Mouse (Mus musculus): ENCODE results near the gene Carm1.
"Not testable (repeated sequence)": the region's sequence is repeated elsewhere in the genome, so short reads cannot be mapped to it uniquely, and the experiment has no call there.

The Carm1 gene

DNA sequence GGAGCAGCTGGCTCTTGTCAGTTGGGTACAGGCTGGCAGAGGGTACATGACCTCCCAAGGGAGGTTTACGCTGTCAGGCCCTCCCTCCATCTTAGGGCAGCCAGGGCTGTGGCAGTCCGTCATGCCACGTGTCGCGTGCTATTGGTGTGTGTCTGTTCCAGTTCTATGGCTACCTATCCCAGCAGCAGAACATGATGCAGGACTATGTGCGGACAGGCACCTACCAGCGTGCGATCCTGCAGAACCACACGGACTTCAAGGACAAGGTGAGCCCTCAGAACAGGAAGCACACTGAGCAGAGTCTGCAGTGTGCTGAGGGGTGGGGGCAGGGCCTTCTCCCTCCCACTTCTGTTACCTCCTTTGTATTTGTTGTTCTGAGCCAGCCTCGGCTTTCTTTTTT lies 28.6 kb downstream of the Carm1 start:
- no peak for DNase-seq (ENCODE audit: inconsistent ontology term)

DNA sequence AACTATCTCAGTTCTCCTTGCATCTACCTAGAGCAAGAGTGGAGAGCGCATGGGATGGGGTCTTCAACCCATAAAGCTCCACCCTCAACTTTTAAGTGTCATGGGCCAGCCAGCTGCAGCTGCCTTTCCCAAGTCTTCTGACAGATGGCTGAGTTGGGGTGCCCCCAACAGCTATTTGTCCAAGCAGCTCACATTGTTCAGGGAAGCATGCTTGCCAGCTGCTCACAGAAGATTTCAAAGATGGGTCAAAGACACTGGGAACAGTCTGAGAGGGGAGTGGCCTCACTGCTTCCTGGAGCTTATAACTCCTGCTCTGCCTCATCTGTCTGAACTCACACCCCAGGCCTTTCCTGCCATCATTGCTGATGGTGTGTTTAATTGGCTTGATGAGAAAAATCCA lies 29.6 kb downstream of the Carm1 start:
- DNase-seq (ENCODE audit: inconsistent ontology term), result peak; percentile 5

DNA sequence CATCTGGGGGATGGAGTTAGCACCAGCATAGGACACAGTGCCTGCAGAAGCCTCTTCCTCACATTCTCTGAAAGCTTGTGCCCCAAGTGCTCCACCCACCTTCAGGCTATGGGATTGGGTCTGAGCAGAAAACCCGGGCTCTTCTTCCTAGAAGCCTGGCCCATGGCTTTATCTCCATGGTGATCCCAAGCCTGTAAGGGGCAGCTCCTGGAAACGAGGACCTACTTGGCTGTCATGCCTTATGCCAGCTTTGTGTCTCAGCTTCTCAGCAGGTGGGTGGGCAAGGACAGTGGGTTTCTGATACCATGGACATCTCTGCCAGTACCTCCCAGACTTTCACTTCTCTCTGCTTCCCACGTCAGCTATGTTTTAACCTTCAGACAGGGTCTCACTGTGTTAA lies 31.5 kb downstream of the Carm1 start:
- DNase-seq (ENCODE audit: inconsistent ontology term), result no peak

DNA sequence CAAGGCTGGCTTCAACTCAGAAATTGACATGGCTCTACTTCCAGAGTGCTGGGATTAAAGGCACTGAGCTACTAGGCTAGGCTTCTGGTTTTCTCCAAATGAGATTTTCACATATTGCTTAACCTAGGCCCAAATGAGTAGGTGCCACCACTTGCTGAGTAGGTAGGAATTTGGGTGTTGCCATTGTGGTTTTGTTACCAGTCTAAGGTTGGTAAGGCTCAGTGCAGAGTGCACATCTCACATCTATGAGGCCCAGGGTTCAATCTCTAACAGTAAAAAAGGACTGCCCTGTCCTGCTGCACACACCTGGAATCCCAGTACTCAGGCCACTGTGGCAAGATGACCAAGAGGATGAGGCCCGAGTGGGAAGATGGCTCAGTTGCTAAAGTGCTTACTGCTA lies 38.7 kb downstream of the Carm1 start:
- DNase-seq (ENCODE audit: inconsistent ontology term), result no peak

DNA sequence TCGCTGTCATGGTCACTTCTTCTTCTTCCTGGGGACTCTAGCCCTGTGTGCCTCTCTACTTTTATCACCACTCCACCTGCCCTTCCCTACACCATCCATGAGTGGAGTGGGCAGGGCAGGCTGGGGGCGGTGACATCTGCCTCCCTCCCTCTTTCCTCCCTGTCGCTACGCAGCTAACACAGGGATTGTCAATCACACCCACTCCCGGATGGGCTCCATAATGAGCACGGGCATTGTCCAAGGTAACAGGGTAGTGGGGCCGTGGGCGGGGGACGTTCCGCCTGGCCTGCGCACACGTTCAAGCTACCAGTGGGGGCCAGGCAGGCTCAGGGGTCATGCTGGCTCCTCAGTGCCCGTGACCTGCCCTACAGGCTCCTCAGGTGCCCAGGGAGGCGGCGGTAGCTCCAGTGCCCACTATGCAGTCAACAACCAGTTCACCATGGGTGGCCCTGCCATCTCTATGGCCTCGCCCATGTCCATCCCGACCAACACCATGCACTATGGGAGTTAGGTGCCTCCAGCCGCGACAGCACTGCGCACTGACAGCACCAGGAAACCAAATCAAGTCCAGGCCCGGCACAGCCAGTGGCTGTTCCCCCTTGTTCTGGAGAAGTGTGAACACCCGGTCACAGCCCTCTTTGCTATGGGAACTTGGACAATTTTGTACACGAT lies 41.1 kb downstream of the Carm1 start:
- DNase-seq (ENCODE audit: inconsistent ontology term), result no peak

DNA sequence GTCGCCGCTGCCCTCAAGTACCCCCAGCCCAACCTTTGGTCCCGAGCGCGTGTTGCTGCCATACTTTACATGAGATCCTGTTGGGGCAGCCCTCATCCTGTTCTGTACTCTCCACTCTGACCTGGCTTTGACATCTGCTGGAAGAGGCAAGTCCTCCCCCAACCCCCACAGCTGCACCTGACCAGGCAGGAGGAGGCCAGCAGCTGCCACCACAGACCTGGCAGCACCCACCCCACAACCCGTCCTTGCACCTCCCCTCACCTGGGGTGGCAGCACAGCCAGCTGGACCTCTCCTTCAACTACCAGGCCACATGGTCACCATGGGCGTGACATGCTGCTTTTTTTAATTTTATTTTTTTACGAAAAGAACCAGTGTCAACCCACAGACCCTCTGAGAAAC lies 41.7 kb downstream of the Carm1 start:
- no peak for DNase-seq (ENCODE audit: inconsistent ontology term)

DNA sequence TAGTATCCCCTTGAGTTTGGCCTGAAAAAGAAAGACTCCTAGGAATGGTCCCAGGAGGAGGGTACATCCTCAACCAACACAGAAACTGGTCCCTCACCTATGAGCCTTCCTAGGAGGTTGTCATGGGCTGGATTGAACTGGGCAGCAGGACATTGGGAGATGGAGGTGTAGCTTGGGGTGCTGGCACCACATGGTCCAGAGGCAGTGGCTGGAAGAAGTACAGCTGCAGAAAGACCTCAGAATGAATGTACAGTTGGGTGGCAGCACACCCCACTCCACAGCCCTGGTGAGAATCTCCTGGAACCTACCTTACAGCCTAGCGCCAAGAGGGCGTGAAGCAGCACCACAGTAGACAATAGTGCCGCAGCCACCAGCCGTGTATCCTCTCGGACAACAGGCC lies 42.8 kb downstream of the Carm1 start:
- DNase-seq (ENCODE audit: inconsistent ontology term), result no peak

DNA sequence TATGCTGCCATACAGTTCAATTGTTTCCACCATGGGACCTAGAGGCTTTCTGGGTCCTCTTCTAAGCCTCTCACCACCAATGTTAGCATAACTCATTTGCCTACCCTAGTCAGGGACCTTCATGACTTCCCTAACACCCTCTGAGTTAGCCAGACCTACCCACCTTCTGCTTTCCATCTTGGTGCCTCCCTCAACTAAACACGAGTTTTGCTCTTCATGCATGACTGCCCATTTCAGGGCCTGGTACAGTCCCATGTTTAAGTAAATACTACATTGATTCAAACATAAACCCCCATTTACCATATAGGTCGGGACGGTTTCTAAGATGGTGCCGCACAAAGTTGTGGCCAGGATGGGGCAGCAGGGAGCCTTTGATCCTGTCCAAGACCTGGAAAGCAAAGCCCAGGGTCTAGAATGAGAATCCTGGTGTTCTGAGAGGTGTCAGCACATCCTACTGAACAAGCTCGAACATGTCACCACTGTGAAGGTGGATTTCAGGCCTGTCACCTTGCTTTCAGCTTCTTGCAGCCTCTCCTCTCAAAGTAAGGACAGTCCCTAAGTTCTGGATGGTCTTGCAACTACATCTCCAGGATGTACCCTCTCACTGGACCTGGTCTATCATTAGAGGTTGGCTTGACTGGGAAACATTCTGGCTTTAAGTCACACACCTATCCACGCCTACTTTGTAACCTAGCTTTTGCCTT lies 44.6 kb downstream of the Carm1 start:
- DNase-seq (ENCODE audit: inconsistent ontology term), result no peak

DNA sequence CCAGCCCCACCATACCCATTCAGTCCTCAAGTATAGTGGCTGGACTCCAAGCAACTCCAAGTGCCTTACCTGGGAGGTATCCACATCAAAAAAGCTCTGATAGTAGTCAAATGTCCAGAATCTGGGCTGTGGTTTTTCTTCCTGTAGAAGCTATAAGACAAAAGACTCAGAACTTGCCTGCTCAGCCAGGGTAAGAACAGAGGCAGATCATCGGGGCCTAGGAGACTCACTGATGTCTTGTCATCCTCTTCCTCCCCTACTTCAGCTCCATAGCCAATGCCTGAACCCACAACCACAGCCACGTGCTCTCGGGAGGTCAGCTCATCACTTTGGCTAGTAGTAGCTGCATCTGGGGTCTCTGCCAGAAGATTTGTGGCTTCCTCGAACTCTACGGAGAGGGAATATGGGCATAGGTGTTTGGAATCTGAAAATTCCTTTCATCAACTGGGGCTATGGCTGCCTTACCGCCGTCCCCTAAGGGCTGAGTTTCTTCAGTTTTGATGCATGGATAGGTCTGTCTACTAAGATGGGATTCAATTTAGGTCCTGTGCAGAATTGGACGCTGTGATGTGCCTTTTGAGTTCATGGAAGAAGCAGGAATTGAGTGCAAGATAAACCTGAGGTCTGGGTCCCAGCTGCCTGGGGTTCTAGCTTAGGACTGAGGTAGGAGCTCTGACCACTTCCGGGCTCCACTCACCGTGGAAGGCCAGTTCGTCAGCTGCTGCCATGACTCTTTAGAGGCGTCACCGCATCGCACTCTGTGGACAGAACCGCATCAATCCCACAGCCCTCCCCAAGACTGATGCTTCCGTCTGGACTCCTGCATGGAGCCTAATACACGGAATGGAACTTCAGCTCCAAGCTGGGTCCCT lies 45.4 kb downstream of the Carm1 start:
- no peak for DNase-seq (ENCODE audit: inconsistent ontology term)

DNA sequence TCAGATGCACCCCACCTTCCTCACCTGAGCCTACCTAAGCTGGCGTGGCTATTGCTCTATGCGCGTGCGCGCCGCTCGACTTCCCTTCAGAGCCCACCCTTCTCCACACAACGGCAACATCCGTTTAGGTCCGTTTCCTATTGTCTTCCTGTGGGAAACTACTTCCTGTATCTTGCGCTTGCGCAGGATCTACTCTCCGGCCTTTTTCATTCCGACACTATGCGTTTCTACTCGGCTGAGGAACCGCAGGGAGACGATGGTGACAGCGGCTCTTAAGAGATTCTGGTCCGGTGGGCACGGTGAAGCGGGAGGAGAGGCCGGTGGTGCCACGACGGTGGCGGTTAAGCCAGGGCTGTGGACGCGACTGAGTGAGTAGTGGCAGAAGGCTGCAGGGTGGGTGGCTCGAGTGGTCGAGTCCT lies 46.0 kb downstream of the Carm1 start, which contains the start of the genes Timm29 and Yipf2:
Gene Timm29 (plus strand): TSS at position 20 of the 419 bp plus-strand sequence.
Gene Yipf2 (minus strand): TSS at position 126 of the 419 bp plus-strand sequence.
- DNase-seq (ENCODE audit: inconsistent ontology term), result peak; percentile 92

DNA sequence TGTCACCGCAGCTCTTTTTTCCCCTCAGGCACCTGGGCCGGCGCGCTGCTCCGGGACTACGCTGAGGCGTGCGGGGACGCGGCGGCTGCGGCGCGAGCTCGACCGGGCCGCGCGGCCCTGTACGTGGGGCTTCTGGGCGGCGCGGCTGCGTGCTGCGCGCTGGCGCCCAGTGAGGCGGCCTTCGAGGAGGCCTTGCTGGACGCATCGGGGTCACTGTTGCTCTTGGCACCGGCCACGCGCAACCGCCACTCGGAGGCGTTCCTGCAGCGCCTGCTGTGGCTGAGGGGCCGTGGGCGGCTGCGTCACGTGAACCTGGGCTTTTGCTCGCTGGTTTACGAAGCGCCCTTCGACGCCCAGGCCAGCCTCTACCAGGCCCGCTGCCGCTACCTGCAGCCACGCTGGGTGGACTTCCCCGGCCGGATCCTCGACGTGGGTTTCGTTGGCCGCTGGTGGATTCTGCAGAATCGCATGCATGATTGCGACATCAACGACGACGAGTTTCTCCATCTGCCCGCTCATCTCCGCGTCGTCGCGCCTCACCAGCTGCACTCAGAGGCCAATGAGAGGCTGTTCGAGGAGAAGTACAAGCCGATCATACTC lies 46.5 kb downstream of the Carm1 start:
- DNase-seq (ENCODE audit: inconsistent ontology term), result peak; percentile 77

DNA sequence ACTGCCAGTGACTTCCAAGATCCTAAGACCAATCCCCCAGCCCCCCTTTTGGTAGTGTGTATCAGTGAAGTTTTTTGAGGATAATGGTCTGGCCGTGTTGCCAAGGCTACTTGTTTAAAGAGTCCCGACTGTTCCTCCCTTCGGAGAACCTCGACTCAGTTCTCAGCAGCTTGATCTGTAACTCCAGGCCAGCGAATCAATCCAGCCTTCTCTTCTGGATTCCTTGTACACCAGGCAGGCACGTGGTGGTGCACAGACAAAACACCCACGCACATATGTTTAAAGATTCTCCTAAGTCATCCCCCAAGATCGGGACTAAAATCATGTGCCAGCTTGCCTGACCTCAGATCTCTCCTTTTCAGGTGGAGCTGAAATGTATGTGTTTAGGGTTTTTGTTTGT lies 47.7 kb downstream of the Carm1 start:
- not testable (repeated sequence) for DNase-seq (ENCODE audit: inconsistent ontology term)

DNA sequence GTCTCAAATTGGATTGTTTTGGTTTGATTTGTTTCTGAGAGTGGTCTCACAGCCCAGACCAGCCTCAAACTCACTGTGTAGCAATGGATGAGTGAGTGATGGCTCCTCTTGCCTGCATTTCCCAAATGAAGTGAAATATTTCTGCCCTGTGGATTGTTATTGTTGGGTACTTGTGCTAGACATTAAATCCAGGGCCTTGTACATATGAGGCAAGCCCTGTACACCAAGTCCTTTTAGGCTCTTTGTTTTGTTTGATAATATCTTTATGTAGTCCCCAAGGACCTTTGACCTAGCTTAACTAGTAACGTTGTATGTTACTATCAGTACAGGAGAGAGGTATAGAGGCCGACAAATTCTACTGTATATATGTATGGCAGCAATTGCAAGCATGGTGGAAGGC lies 48.1 kb downstream of the Carm1 start:
- no peak for DNase-seq (ENCODE audit: inconsistent ontology term)

DNA sequence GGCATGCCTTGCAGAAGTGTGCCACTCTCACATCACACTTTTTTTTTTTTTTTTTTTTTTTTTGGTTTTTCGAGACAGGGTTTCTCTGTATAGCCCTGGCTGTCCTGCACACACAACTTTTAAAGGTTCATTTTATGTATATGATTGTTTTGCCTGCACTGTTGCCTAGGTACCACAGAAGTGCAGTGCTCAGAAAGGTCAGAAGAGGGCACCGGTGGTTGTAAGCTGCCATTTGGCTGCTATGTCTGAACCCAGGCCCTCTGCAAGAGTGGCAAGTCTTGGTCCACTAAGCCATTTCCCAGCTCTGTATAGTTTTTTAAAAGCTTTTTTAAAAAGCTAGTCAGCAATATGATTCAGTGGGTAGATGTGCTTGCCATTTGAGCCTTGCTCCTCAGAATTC lies 51.5 kb downstream of the Carm1 start:
- DNase-seq (ENCODE audit: inconsistent ontology term), result peak; percentile 10

DNA sequence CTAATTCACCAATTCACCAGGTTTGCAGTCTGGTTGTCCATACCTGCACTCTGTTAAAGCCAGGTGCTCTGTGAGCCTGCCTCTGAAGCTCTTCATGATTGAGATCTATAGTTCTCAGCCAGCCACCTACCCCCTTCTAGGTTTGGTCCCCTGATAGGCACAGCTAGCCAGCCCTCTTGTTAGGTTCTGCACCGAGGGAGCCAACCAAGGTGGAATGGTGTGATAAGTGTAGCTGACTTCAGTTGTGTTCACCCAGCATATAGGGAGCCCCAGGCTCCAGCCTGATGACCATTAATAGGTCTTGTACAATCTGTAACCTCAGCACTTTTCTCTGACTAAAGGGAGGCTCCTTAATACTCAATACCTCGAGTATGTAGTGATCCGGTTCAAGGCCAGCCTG lies 53.5 kb downstream of the Carm1 start:
- no peak for DNase-seq (ENCODE audit: inconsistent ontology term)

DNA sequence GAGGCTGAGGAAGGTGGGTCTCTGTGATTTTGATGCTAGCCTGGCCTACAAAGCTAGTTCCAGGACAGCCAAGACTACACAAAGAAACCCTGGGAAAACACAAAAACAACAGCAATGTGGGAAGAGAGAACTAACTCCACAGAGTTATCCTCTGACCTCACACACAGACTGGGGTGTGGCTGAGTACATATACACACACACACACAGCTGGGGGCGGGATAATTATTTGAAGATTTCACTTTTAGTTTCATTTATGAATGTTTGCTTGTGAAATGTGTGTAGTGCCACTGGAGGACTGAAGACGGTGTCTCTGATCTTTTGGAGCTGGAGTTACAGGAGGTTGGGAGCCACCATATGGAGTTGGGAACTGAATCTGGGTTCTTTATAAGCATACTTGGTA lies 54.4 kb downstream of the Carm1 start:
- DNase-seq (ENCODE audit: inconsistent ontology term), result no peak

DNA sequence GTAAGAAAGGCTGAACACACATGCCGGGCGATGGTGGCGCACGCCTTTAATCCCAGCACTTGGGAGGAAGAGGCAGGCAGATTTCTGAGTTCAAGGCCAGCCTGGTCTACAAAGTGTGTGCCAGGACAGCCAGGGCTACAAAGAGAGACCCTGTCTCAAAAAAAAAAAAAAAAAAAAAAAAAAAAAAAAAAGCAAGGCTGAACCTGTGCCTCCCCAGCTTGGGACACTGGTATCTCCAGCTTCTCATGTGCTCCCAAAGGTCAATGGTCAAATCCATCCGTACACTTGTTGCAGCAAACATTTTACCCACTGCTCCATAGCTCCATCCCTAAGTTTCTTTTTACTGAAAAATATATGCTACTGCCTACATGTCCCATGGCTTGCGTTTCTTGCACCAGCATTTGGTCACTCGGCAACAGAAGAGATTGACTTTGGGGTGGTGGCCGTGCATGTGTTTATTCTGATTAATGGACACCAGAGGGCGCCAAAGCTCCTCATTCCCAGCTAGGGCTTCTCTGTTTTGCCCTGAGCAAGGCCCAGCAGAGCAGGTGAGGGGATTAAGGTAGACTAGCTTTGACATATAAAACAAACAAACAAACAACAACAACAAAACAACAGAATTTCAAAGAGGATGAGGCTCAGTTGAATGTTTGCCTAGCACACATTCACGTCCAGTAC lies 55.2 kb downstream of the Carm1 start:
- peak; percentile 45 for DNase-seq (ENCODE audit: inconsistent ontology term)

DNA sequence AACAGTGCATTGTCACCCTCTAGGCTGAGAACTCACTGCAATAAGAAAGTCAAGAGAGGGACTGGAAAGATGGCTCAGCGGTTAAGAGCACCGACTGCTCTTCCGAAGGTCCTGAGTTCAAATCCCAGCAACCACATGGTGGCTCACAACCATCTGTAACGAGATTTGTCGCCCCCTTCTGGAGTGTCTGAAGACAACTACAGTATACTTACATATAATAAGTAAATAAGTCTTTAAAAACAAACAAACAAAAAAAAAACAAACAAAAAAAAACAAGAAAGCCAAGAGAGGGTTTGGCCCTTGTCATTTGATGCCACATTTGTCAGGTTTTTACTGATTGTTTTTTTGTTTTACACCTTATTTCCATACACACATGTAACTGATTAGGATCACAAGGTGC lies 57.4 kb downstream of the Carm1 start:
- no peak for DNase-seq (ENCODE audit: inconsistent ontology term)

DNA sequence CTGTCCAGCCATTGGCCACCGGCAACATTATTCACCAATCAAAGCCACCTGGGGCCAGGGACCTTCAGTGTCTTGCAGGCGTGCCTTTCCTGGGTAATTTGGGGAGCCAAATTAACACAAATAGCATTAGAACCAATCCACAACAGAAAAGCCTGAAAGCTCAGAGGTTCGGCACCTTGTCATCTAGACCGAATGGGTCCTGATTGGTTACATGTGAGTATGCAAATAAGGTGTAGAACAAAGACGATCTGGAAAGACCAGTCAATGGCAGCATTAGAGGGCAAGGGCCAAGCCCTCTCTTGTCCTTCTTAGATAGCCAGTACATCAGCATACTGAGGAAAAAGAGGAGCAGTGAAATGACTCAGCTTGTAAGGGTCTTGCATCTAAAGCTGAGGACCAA lies 59.2 kb downstream of the Carm1 start:
- DNase-seq (ENCODE audit: inconsistent ontology term), result no peak

DNA sequence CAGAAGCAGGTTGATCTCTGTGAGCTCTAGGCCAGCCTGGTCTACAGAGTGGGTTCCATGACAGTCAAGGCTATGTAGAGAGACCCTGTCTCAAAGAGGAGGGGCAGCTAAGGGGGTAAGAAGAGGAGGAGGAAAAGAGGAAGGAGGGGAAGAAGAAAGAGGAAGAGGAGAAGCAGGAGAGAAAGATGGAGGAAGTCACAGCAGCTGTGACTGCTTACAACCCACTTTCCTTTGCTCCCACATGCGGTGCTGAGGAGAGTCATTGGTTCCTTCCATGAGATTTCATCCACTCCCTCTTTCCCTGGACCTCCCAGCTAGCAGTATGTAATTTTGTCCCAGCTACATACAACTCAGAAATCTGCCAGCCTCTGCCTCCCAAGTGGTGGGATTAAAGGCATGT lies 60.0 kb downstream of the Carm1 start:
- DNase-seq (ENCODE audit: inconsistent ontology term), result no peak

DNA sequence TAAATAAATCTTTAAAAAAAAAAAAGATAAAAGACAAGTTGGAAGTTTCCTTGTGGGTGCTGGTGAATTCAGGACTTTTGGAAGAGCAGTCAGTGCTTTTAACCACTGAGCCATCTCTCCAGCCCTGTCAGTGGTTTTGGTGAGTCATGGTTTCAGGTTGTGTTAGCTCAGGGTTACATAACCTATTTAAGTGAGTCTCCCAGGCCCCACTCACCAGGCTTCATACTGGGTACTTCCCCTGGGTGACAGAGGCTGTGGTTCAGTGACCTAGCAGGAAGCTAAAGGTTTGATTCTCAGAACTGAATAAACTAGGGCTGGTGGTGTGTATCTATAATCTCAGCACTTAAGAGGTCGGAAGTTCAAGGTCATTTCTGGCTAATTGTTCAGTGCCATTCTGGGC lies 63.2 kb downstream of the Carm1 start:
- DNase-seq (ENCODE audit: inconsistent ontology term), result no peak

Data from Muller cell, postnatal 12 days (primary cell).